Mouse (Mus musculus) stomach, embryonic 16.5 days (tissue): ENCODE data around the gene Prkg1. TPM values are rescaled to one million over a fixed set of nuclear protein-coding genes. Genes with fewer than 3 reads are reported as not detected.

ENCODE experiments used
- ATAC-seq: fragments of 200-750 bp; cut with Nextera tagmentation; 2 replicates; pipeline ENCODE4 v1.8.0; 2017; ENCODE audit warnings: moderate number of reproducible peaks, moderate TSS enrichment; ENCODE audit not compliant: insufficient read depth, low FRiP score
- H3K27ac ChIP-seq: fragments of 300-500 bp; sonication (generic); 2 replicates; pipeline ENCODE4 v1.5.1; 2014; ENCODE audit warnings: low read length
- H3K27me3 ChIP-seq: fragments of 300-500 bp; sonication (generic); 2 replicates; pipeline ENCODE4 v1.6.1; 2014; ENCODE audit warnings: low read length, control low read depth, mixed read lengths; ENCODE audit not compliant: control insufficient read depth, insufficient read depth
- H3K36me3 ChIP-seq: fragments of 300-500 bp; sonication (generic); 2 replicates; pipeline ENCODE4 v1.6.1; 2014; ENCODE audit warnings: low read length; ENCODE audit not compliant: control insufficient read depth, insufficient read depth
- H3K4me1 ChIP-seq: fragments of 300-500 bp; sonication (generic); 2 replicates; pipeline ENCODE4 v1.6.1; 2014; ENCODE audit warnings: low read length, control low read depth, mixed read lengths; ENCODE audit not compliant: control insufficient read depth, insufficient read depth
- H3K4me2 ChIP-seq: fragments of 300-500 bp; sonication (generic); 2 replicates; pipeline ENCODE4 v1.6.1; 2014; ENCODE audit warnings: low read depth, low read length, mixed read lengths
- H3K4me3 ChIP-seq: fragments of 300-500 bp; sonication (generic); replicated peaks from 2 replicates; pipeline ENCODE4 v1.5.1; 2014; ENCODE audit warnings: mild to moderate bottlenecking, low read length
- H3K9ac ChIP-seq: fragments of 300-500 bp; sonication (generic); 2 replicates; pipeline ENCODE4 v1.6.1; 2014; ENCODE audit warnings: low read length
- H3K9me3 ChIP-seq: fragments of 300-500 bp; sonication (generic); replicated peaks from 2 replicates; pipeline ENCODE4 v1.6.1; 2016; ENCODE audit warnings: low read length, control low read depth; ENCODE audit not compliant: control insufficient read depth
- WGBS: fragments of 180-500 bp; shearing (Covaris S2); extraction: QIAGEN DNeasy Blood & Tissue Kit; methylation state at CpG from one replicate; pipeline ENCODE4 v1.1.7; 2014; 5-methylcytosine and 5-hydroxymethylcytosine counted together
- polyA plus RNA-seq: library from polyadenylated mRNA; unstranded; fragments of >200 nt; fragmentation: Nextera tagmentation; extraction: Ambion mirVana; gene quantifications from 2 replicates; pipeline ENCODE4 v1.2.1, GENCODE M21; 2015

The Prkg1 gene
- polyA plus RNA-seq, 1 experiment from 2014 or later, result 11.5 TPM

DNA sequence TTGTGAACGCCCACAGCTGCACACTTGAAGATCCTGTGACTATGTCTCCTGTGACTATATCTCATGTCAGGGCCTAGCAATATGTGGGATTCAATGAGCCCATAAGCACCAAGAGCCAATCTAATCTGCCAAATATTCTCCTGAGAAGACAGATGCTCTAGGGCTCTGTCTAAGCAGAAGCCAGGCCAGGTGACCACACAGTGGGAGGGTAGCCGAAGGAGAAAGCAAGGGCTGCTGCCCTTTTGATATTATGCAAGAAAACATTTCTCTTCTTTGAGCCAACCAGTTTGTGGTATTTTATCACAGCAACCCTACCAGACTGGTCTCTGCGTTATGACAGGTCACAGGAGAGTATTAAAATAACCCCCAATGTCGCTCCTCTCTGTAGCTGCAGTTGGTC lies 688.7 kb downstream of the Prkg1 start:
- no peak overlapping the region for H3K9ac ChIP-seq
- no peaks in the 10 kb centered on the region for H3K9me3 ChIP-seq
- no peak overlapping the region for H3K27ac ChIP-seq
- no peaks in the 10 kb centered on the region for H3K36me3 ChIP-seq
- no peak overlapping the region for H3K4me3 ChIP-seq
- no peak overlapping the region for H3K4me2 ChIP-seq
- no peak for ATAC-seq
- H3K27me3 ChIP-seq, result no peaks in the 10 kb centered on the region
- WGBS, result 83% methylated on average over 4 of the region's 4 CpGs
- H3K4me1 ChIP-seq, result 0 out of 2 replicates have a peak, but pooled peaks cover 6% of the 10 kb centered on the region

DNA sequence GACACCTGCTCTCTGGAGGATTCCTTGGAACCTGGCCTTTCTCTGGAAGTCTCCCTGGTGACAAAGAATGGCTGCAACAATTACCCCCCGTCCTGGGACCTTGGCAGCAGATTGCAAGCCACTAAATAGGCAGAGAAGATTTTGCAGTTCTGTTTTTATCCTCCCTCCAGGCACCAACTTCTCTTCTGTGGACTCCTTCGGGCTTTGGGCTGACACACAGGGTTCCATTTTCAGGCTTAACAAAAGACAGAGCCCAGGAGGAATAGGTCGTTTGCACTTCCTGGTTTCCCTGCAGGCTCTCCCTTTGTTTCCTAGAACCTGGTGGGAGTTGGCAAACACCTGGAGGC lies 690.1 kb downstream of the Prkg1 start:
- 0 out of 2 replicates have a peak, but pooled peaks cover 6% of the 10 kb centered on the region for H3K4me1 ChIP-seq
- WGBS, result 18% methylated on average over 3 of the region's 3 CpGs
- H3K4me3 ChIP-seq, result peak overlapping the region; percentile 13
- peak overlapping the region; percentile 20; the same call in 1 of the 2 replicates for H3K9ac ChIP-seq
- H3K9me3 ChIP-seq, result no peaks in the 10 kb centered on the region
- H3K27me3 ChIP-seq, result no peaks in the 10 kb centered on the region
- peak overlapping the region; percentile 36; the same call in 1 of the 2 replicates for H3K27ac ChIP-seq
- H3K4me2 ChIP-seq, result peak overlapping the region; percentile 40
- no peaks in the 10 kb centered on the region for H3K36me3 ChIP-seq
- ATAC-seq, result no peak

- H3K4me2 ChIP-seq, result peak overlapping the region; percentile 40
- peak overlapping the region; percentile 13 for H3K4me3 ChIP-seq
- H3K9me3 ChIP-seq, result no peaks in the 10 kb centered on the region
- WGBS, result 47% methylated on average over 24 of the region's 24 CpGs
- no peak for ATAC-seq
- no peaks in the 10 kb centered on the region for H3K27me3 ChIP-seq
- 0 out of 2 replicates have a peak, but pooled peaks cover 6% of the 10 kb centered on the region for H3K4me1 ChIP-seq
- H3K36me3 ChIP-seq, result no peaks in the 10 kb centered on the region
- H3K27ac ChIP-seq, result peak overlapping the region; percentile 36; the same call in 1 of the 2 replicates
- H3K9ac ChIP-seq, result peak overlapping the region; percentile 20; the same call in 1 of the 2 replicates
Observed at GRCm38 (mm10) chr19:31073959-31074716, 690.7 kb downstream of the Prkg1 start.

GRCm38 (mm10) chr19:31065206-31065781 lies 699.5 kb downstream of the Prkg1 start:
- Histone ChIP-seq H3K27me3 (no peaks in the 10 kb centered on the region), H3K27ac (no peak overlapping the region; the same call in 1 of the 2 replicates)
- 61% methylated on average over 11 of the region's 11 CpGs for WGBS

GRCm38 (mm10) chr19:31064740-31065139 lies 700.1 kb downstream of the Prkg1 start:
- no peak overlapping the region for H3K9ac ChIP-seq
- no peak overlapping the region for H3K4me2 ChIP-seq
- H3K9me3 ChIP-seq, result no peaks in the 10 kb centered on the region
- no peak overlapping the region for H3K27ac ChIP-seq
- no peak for ATAC-seq
- WGBS, result 71% methylated on average over 1 of the region's 1 CpGs
- H3K36me3 ChIP-seq, result no peaks in the 10 kb centered on the region
- H3K4me3 ChIP-seq, result no peak overlapping the region
- no peaks in the 10 kb centered on the region for H3K4me1 ChIP-seq
- no peaks in the 10 kb centered on the region for H3K27me3 ChIP-seq

More at GRCm38 (mm10) chr19:31065206-31065781, 699.5 kb downstream of the Prkg1 start:
- H3K9ac ChIP-seq, result no peak overlapping the region
- ATAC-seq, result no peak
- no peak overlapping the region for H3K4me3 ChIP-seq
- H3K36me3 ChIP-seq, result no peaks in the 10 kb centered on the region
- H3K9me3 ChIP-seq, result no peaks in the 10 kb centered on the region
- no peaks in the 10 kb centered on the region for H3K4me1 ChIP-seq
- no peak overlapping the region for H3K4me2 ChIP-seq

- H3K4me3 ChIP-seq, result no peak overlapping the region
- no peaks in the 10 kb centered on the region for H3K9me3 ChIP-seq
- no peaks in the 10 kb centered on the region for H3K27me3 ChIP-seq
- no peak overlapping the region for H3K9ac ChIP-seq
- no peaks in the 10 kb centered on the region for H3K4me1 ChIP-seq
- H3K27ac ChIP-seq, result no peak overlapping the region
- ATAC-seq, result no peak
- no peaks in the 10 kb centered on the region for H3K36me3 ChIP-seq
- WGBS, result 96% methylated on average over 4 of the region's 4 CpGs
- no peak overlapping the region for H3K4me2 ChIP-seq
Observed at GRCm38 (mm10) chr19:31046601-31047000, 718.2 kb downstream of the Prkg1 start.

DNA sequence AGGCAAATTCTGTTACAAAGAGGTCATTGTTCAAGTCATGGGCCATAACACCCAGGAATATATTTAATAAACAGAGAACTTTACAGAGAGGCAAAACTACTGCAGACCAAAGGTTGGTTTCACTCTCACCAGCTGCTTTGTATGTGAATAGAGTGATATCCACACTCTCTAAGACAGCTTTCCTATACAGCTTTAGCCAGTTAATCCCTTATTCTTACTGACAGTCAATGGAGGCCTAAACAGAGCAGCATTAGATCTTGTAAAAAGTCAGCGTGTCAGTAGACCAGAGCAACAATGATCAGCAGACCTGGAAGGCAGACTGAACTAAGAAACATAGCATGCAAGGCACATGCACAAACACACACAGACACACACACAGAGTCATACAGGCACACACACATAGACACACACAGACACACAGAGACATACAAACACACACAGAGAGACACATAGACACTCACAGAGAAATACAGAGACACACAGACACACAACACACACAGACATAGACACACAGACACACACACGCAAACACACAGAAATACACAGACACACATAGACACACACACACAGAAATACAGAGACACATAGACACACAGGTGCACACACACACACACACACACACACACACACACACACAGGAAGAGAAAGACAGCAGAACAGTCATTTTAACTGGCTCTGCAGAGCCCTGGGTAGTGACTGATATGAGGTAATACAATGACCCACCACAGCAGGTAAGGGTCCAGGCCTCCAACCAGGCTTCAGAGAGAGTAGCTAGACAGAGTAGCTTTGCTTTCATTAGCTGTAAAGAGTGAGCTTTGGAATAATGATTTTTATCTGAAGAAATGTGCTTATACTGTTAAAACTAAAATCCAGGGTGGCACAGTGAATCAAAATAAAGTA lies 723.6 kb downstream of the Prkg1 start:
- Histone ChIP-seq H3K9me3 (no peaks in the 10 kb centered on the region), H3K27me3 (no peaks in the 10 kb centered on the region), H3K4me1 (no peaks in the 10 kb centered on the region), H3K9ac (no peak overlapping the region), H3K36me3 (no peaks in the 10 kb centered on the region), H3K4me3 (no peak overlapping the region), H3K27ac (no peak overlapping the region), H3K4me2 (no peak overlapping the region)
- WGBS, result 76% methylated on average over 2 of the region's 2 CpGs
- ATAC-seq, result no peak

- ATAC-seq, result no peak
- Histone ChIP-seq H3K4me2 (no peak overlapping the region), H3K27ac (no peak overlapping the region), H3K9me3 (no peaks in the 10 kb centered on the region), H3K9ac (no peak overlapping the region), H3K27me3 (no peaks in the 10 kb centered on the region), H3K4me3 (no peak overlapping the region), H3K36me3 (no peaks in the 10 kb centered on the region), H3K4me1 (no peaks in the 10 kb centered on the region)
- WGBS, result 77% methylated on average over 3 of the region's 3 CpGs
Observed at GRCm38 (mm10) chr19:31038951-31039350, 725.9 kb downstream of the Prkg1 start.

DNA sequence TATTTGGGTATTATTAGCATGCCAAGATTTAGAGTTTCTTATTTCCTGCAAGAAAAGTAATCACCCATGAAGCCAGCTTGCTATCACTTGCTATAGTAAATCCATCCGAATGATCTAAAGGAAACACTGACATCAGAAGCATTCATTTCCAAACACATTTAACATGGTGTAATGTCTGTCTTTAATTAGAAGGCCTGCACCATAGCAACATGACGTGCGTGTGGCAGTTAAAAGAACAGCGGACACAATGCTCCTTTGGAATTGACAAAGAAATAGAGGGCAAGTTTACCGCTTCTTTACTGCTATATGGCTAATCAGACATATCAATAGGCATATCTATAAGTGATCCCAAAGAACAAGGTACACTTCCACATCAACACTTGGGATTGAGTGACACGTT lies 733.2 kb downstream of the Prkg1 start:
- no peaks in the 10 kb centered on the region for H3K27me3 ChIP-seq
- no peak overlapping the region for H3K4me2 ChIP-seq
- WGBS, result 88% methylated on average over 6 of the region's 6 CpGs
- H3K9me3 ChIP-seq, result no peaks in the 10 kb centered on the region
- ATAC-seq, result no peak
- no peak overlapping the region for H3K27ac ChIP-seq
- H3K9ac ChIP-seq, result no peak overlapping the region
- H3K4me3 ChIP-seq, result no peak overlapping the region
- no peaks in the 10 kb centered on the region for H3K4me1 ChIP-seq
- no peaks in the 10 kb centered on the region for H3K36me3 ChIP-seq
